8 mouse cellular contexts compared by ENCODE assay signal in genomic region chr6:114715289-114716030, GRCm38 (mm10).
DNase-seq lines count a peak whose midpoint lies in the region; ATAC-seq and TF ChIP-seq lines count a peak whose summit lies in the region.

No protein-coding gene starts in this region.

- peaks cover 8% of the 10 kb centered on the region; the same call in 1 of the 2 replicates for H3K36me3 ChIP-seq in kidney, embryonic 16.5 days (ENCODE audit: insufficient read depth, low read length)
- H3K36me3 ChIP-seq in kidney, adult 2 months (ENCODE audit: control insufficient read depth, insufficient read depth, low read length): no peaks in the 10 kb centered on the region
- H3K36me3 ChIP-seq in forebrain, embryonic 11.5 days (ENCODE audit: control insufficient read depth, insufficient read depth, low read length): no peaks in the 10 kb centered on the region
- no peaks in the 10 kb centered on the region for H3K36me3 ChIP-seq in intestine, embryonic 15.5 days
- peaks cover 4% of the 10 kb centered on the region; the same call in 1 of the 2 replicates for H3K36me3 ChIP-seq in neural tube, embryonic 15.5 days

- no peak overlapping the region for H3K4me3 ChIP-seq in kidney, embryonic 16.5 days (ENCODE audit: low read length)
- H3K4me3 ChIP-seq in kidney, adult 2 months (ENCODE audit: insufficient read depth, low read depth, low read length): no peak overlapping the region
- no peak overlapping the region for H3K4me3 ChIP-seq in forebrain, embryonic 11.5 days (ENCODE audit: low read depth, low read length)
- H3K4me3 ChIP-seq in intestine, embryonic 15.5 days (replicated peaks): no peak overlapping the region
- no peak overlapping the region for H3K4me3 ChIP-seq in neural tube, embryonic 15.5 days (replicated peaks)

- DNase-seq in kidney, adult 2 months: no peak
- DNase-seq in forebrain, embryonic 11.5 days (ENCODE audit: low spot score): no peak
- DNase-seq in spleen, postnatal 36 days (ENCODE audit: low spot score in 2 of 2): no peak
- no peak for DNase-seq in left cerebral cortex, postnatal 14 days (ENCODE audit: low spot score in 2 of 2)
- no peak for DNase-seq in cerebellum, postnatal 14 days

- H3K27me3 ChIP-seq in kidney, embryonic 16.5 days (ENCODE audit: insufficient read depth, low read length): no peaks in the 10 kb centered on the region
- H3K27me3 ChIP-seq in kidney, adult 2 months (replicated peaks; ENCODE audit: control insufficient read depth, insufficient read depth, low read length): no peaks in the 10 kb centered on the region
- no peaks in the 10 kb centered on the region for H3K27me3 ChIP-seq in forebrain, embryonic 11.5 days (ENCODE audit: control insufficient read depth, insufficient read depth, low read length)
- no peaks in the 10 kb centered on the region for H3K27me3 ChIP-seq in intestine, embryonic 15.5 days (replicated peaks)
- no peaks in the 10 kb centered on the region for H3K27me3 ChIP-seq in neural tube, embryonic 15.5 days (replicated peaks)

- 61% methylated on average over 7 of the region's 7 CpGs for WGBS in kidney, embryonic 16.5 days
- WGBS in kidney, adult 2 months: 70% methylated on average over 7 of the region's 7 CpGs
- WGBS in forebrain, embryonic 11.5 days: 60% methylated on average over 7 of the region's 7 CpGs
- WGBS in intestine, embryonic 15.5 days: 55% methylated on average over 7 of the region's 7 CpGs
- 63% methylated on average over 7 of the region's 7 CpGs for WGBS in neural tube, embryonic 15.5 days

- H3K9ac ChIP-seq in kidney, embryonic 16.5 days (replicated peaks; ENCODE audit: low read length): no peak overlapping the region
- peak overlapping the region; percentile 5; the same call in 1 of the 2 replicates for H3K9ac ChIP-seq in forebrain, embryonic 11.5 days (ENCODE audit: low read length)
- no peak overlapping the region for H3K9ac ChIP-seq in intestine, embryonic 15.5 days
- no peak overlapping the region for H3K9ac ChIP-seq in neural tube, embryonic 15.5 days (replicated peaks)

- no peaks in the 10 kb centered on the region for H3K9me3 ChIP-seq in kidney, embryonic 16.5 days (ENCODE audit: low read length)
- no peaks in the 10 kb centered on the region for H3K9me3 ChIP-seq in forebrain, embryonic 11.5 days (ENCODE audit: control insufficient read depth, low read length)
- no peaks in the 10 kb centered on the region for H3K9me3 ChIP-seq in intestine, embryonic 15.5 days
- H3K9me3 ChIP-seq in neural tube, embryonic 15.5 days (replicated peaks): no peaks in the 10 kb centered on the region

- H3K4me1 ChIP-seq in kidney, embryonic 16.5 days (ENCODE audit: insufficient read depth, low read length): peaks cover 14% of the 10 kb centered on the region
- no peaks in the 10 kb centered on the region for H3K4me1 ChIP-seq in kidney, adult 2 months (ENCODE audit: control insufficient read depth, insufficient read depth, low read length)
- H3K4me1 ChIP-seq in forebrain, embryonic 11.5 days (replicated peaks; ENCODE audit: control insufficient read depth, insufficient read depth, low read length): peaks cover 11% of the 10 kb centered on the region
- H3K4me1 ChIP-seq in intestine, embryonic 15.5 days (replicated peaks): peaks cover 22% of the 10 kb centered on the region
- peaks cover 29% of the 10 kb centered on the region for H3K4me1 ChIP-seq in neural tube, embryonic 15.5 days

- TF ChIP-seq POLR2A in kidney, adult 2 months (IDR thresholded peaks at IDR 0.05; ENCODE audit: low read depth, low read length): no peak

- intact Hi-C loops in left cerebral cortex, postnatal 14 days (cut with DNase I): no loop called here

- H3K27ac ChIP-seq in kidney, embryonic 16.5 days (ENCODE audit: low read length): peak overlapping the region; percentile 64; the same call in 1 of the 2 replicates
- H3K27ac ChIP-seq in kidney, adult 2 months (ENCODE audit: insufficient read depth, low read depth, low read length): no peak overlapping the region
- peak overlapping the region; percentile 37 for H3K27ac ChIP-seq in forebrain, embryonic 11.5 days (ENCODE audit: low read depth, low read length)
- H3K27ac ChIP-seq in intestine, embryonic 15.5 days: peak overlapping the region; percentile 74
- H3K27ac ChIP-seq in neural tube, embryonic 15.5 days (replicated peaks): peak overlapping the region; percentile 39; the same call in 1 of the 2 replicates

- no peak for TF ChIP-seq CTCF in kidney, adult 2 months (conservative IDR thresholded peaks at IDR 0.05; ENCODE audit: insufficient read depth, insufficient read length, low read depth, low read length)

- no peak overlapping the region for H3K4me2 ChIP-seq in kidney, embryonic 16.5 days (replicated peaks; ENCODE audit: low read depth, low read length)
- no peak overlapping the region for H3K4me2 ChIP-seq in forebrain, embryonic 11.5 days (ENCODE audit: low read depth, low read length, severe bottlenecking)
- H3K4me2 ChIP-seq in intestine, embryonic 15.5 days (replicated peaks): no peak overlapping the region
- no peak overlapping the region for H3K4me2 ChIP-seq in neural tube, embryonic 15.5 days

- no peak; the same call in 1 of the 2 replicates for ATAC-seq in kidney, embryonic 16.5 days (ENCODE audit: low FRiP score, low TSS enrichment)
- ATAC-seq in forebrain, embryonic 11.5 days (replicated peaks; ENCODE audit: low FRiP score): peak; percentile 61; the same call in 1 of the 2 replicates
- peak; percentile 30; the same call in 1 of the 2 replicates for ATAC-seq in intestine, embryonic 15.5 days
- ATAC-seq in neural tube, embryonic 15.5 days (ENCODE audit: low FRiP score): no peak

Comparison
In these comparisons a context has a peak if more than half of its experiments do, and no peak if none do; other contexts are left out.
1. ATAC-seq: peak in forebrain, embryonic 11.5 days (single experiment) and intestine, embryonic 15.5 days (single experiment); none in kidney, embryonic 16.5 days (single experiment) and neural tube, embryonic 15.5 days (single experiment).